Comparison of ENCODE assay signal across 10 mouse cellular contexts in the genomic region with DNA sequence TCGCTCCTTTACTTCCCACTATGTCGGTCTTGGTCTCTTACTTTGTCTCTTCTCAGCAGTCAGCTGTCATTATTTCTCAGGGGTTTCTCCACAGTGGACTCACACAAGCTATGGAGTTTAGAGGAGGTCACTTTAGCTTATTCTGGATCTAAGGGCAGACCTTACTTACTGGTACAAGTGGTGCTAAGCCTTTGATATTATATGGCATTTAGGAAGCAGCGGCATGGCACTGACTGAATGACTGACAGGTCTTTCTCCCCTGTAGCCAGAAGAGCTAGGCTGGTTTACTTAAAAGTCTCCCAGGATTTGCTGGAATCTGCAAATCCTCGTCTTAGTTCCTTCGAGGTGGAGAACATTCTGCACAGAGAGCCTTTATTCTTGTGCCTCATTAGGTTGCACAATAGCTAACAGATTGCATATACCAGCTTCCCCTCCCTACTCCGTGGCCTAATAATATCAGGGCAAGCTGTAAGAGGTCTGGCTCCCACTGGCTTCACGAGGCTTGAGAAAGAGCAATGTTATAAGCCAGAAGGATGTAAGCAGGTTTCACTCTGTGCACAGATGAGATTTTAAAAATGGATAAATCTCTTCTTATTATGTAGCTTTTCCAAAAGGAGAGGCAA.
A peak's percentile ranks its signal among the peaks of the same experiment; 100 is the strongest.
DNase-seq lines count a peak whose midpoint lies in the region; ATAC-seq lines count a peak whose summit lies in the region.
"Had no signal": no experiment of that assay in that cellular context is flagged by ENCODE, and none has a peak within 500 bp of the region (broad histone marks: within the 10 kb centered on the region; RNA-seq: fewer than 3 reads in every experiment).

No protein-coding gene starts in this region.

- no peak overlapping the region for H3K9ac ChIP-seq in heart, embryonic 12.5 days

- no peak overlapping the region for H3K4me2 ChIP-seq in heart, embryonic 12.5 days

- H3K9me3 ChIP-seq in heart, embryonic 12.5 days (replicated peaks), result 0 out of 2 replicates have a peak, but pooled peaks cover 3% of the 10 kb centered on the region

- WGBS in heart, embryonic 12.5 days, result 68% methylated on average over 7 of the region's 7 CpGs

- no peaks in the 10 kb centered on the region for H3K27me3 ChIP-seq in heart, embryonic 12.5 days (replicated peaks)

- H3K27ac ChIP-seq in heart, embryonic 12.5 days (ENCODE audit: poor library complexity, severe bottlenecking), result no peak overlapping the region

- DNase-seq in adrenal gland, postnatal 14 days, result peak; percentile 3
- DNase-seq in adrenal gland, adult 8-10 months, result no peak
- peak; percentile 3 to 4 for DNase-seq in heart, postnatal 10 days
- peak; percentile 64 for DNase-seq in brain, adult 2 months (ENCODE audit: low read depth, low spot score)
- peak; percentile 6 to 18 for DNase-seq in cerebellum, postnatal 36 days
- DNase-seq in frontal cortex, postnatal 25 days (ENCODE audit: low spot score in 2 of 2), result no peak
- DNase-seq in urinary bladder, postnatal 10 days (ENCODE audit: low spot score), result no peak
- DNase-seq: kidney, adult 18-20 months; thymus, adult 2 months had no signal

- no peak for ATAC-seq in heart, embryonic 12.5 days (ENCODE audit: insufficient number of reproducible peaks, low FRiP score)

- no peaks in the 10 kb centered on the region for H3K4me1 ChIP-seq in heart, embryonic 12.5 days (replicated peaks)

- no peaks in the 10 kb centered on the region for H3K36me3 ChIP-seq in heart, embryonic 12.5 days

- intact Hi-C loops in heart, postnatal 10 days (cut with DNase I), result no loop called here

- H3K4me3 ChIP-seq in heart, embryonic 12.5 days, result no peak overlapping the region

Comparison
In these comparisons a context has a peak if more than half of its experiments do, and no peak if none do; other contexts are left out.
1. DNase-seq: peak in adrenal gland, postnatal 14 days (single experiment), heart, postnatal 10 days (2 of 2), brain, adult 2 months (single experiment) and cerebellum, postnatal 36 days (2 of 2); none in adrenal gland, adult 8-10 months (single experiment), frontal cortex, postnatal 25 days (0 of 2) and urinary bladder, postnatal 10 days (single experiment).